Mouse (Mus musculus) adrenal gland, postnatal 10 days (tissue): ENCODE data around the gene Ubald2. TPM values are rescaled to one million over a fixed set of nuclear protein-coding genes. Genes with fewer than 3 reads are reported as not detected.
"Not testable (repeated sequence)": the region's sequence is repeated elsewhere in the genome, so short reads cannot be mapped to it uniquely, and the experiment has no call there.

ENCODE experiments used
- DNase-seq: peaks from one replicate; pipeline ENCODE4 v3.0.0; 2021; ENCODE audit warnings: mixed read lengths
- total RNA-seq, 2 experiments: library from RNA; stranded (reverse); gene quantifications; 2 replicates each; pipeline ENCODE4 v1.2.3; 2021

Gene Ubald2
- total RNA-seq, 2 experiments from 2014 or later = 47.9 to 51.1 TPM

DNA sequence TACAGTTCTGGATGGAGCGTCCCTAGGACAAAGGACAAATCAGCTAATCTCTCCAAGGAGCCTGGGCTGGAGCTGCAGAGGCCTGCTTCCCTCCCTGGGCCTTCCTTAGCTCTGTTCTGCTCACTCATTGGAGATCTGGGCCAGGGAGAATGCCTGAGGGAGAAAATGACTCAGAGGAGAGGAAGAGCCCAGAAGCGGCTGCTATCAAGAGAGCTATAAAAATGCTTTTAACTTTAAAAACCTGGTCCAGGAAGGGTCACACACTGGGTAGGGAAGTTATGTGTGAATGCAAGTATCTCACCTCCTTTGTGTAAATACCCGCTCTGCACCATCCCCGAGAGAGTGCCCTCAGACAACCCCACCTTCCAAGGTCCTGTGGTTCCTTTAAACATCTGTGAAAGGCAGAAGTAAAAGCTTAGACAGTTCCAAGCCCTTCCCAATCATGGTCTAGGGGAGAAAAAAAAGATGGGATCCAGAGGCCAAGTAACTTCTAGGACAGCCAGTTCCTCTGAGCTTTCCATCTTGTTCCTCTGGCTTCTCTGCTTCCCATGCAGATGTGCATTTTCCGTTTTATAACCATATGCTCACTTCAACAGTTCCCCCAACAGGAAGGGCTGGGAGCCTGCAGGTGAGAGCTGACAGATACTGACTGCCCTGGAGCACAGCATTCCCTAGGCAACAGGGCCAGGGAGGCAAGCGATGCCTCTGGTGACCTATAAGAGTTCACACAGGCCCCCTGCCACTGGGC, 17.5 kb upstream of the Ubald2 start:
- DNase-seq = no peak

DNA sequence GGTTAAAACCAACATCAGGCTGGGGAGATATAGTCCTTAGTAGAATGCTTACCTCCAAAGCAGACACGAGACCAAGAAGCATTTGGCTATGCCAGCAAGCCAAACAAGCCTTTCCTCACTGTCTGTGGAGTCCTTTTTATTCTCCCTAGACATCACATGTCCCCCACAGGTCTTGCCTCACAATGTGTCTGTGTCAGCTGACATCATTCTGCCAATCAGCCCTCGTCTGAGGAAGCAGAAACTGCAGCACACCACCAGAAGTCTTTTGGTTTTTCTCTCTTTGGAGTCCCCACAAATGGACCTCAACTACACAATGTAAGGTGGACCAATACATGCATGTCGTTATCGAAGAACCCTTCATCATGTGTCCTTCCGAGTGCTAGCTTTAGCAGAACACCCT, 16.8 kb upstream of the Ubald2 start:
- no peak for DNase-seq

DNA sequence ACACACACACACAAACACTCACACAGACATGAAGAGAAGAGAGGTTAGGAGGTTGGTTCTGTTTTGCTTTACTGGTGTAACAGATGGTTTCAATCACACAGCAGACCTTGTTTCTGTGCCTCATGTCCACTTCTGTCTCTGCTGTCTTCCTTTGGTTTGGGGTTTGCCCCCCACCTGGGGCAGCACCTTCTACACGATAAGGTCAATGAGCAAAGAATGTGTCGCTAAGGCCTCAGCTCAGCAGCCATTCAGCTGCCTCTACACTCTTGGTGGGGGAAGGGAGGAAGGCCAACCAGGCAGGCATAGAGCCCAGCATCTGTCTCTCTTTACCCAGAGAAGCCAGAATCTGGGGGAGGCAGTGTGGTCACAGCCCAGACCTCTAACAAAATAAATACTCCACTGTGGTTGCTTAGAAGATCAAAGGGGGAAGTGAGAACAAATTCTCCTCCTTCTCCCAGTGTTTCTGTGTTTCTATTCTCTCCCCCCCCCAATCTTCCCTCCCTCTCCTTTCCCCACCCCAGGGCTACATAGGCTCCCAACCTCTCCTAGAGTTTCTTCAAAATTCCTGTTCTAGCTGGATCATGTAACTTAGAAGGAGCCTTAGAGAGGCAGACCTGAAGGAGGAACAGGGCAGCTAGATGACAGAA, 15.6 kb upstream of the Ubald2 start:
- DNase-seq = no peak

DNA sequence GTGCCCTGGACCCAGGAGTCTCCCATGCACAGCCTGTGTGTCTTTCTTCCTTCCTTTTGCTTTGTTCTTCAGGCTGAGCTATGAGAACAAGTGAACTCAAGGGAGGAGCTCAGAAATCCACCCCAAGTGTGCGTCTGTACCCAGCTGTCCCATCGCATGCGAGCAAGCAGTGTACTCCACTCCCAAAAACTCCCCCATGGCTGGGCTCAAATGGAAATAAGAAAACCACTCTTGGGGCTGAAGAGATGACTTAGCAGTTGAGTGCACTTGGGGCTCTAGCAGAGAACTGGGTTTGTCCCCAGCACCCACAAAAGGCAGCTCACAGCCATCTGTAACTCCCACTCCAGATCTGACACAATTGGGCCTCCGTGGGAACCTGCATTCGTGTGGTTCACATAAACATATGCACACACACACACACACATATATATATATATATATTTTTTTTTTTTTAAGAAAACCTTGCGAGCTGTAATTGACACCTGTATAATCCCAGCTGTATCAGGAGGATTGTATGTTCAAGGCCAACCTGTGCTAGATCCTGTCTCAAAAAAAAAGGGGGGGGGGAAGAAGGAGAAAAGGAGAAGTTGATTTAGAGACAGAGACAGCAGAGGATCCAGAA, 14.9 kb upstream of the Ubald2 start:
- no peak for DNase-seq

DNA sequence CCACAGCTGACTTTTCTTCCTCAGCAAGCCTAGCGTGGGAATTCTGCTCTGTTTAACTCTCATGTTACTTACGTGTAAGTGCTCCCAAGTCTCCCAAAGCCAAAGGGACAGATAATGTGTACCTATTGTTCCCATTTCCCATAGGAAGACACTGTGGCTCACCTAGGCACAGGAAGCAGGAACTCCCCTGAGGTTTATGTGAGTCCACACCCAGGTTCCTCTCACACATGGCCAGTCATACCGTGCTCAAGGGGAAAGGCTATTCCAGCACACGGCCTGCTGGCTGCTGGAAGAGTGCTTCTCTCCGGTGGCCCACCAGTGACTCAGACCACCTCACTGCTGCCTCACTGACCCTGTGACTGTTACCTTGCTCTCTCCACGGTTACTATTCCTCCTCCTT, 12.8 kb upstream of the Ubald2 start:
- no peak for DNase-seq

DNA sequence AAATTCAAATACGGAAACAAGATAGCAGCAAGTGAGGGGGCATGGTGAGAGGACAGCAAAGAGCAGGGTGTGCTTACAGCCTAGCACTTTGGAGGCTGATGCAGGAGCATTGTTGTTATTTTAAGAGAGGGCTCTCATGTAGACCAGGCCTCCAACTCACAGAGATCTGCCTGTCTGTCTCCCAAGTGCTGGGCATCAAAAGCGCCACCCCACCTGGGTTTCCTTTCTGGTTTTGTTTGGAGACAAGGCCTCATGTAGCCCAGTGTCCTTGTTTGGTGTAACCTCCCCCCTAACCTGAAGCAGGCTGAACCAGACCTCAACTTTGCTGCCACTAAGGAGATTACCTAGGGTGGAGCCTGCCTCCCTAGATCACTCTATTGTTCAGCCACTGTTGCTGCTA, 11.3 kb upstream of the Ubald2 start:
- no peak for DNase-seq

DNA sequence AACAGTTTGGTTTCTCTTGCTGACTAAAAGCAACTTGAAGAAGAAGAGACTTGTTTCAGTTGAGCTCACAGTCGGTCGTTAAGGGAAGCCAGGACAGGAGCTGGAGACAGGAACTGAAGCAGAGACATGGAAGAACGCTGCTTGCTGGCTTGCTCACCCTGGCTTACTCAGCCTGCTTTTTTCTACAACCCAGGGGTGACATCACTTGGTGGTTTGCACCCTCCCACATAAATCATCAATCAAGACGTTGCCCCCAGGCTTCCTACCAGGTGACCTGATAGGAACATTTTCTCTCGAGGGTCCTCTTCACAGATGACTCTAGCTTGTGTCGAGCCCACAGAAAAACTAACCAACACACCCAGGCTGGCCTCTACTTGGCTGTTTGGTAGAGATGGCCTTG, 10.7 kb upstream of the Ubald2 start:
- DNase-seq = no peak

DNA sequence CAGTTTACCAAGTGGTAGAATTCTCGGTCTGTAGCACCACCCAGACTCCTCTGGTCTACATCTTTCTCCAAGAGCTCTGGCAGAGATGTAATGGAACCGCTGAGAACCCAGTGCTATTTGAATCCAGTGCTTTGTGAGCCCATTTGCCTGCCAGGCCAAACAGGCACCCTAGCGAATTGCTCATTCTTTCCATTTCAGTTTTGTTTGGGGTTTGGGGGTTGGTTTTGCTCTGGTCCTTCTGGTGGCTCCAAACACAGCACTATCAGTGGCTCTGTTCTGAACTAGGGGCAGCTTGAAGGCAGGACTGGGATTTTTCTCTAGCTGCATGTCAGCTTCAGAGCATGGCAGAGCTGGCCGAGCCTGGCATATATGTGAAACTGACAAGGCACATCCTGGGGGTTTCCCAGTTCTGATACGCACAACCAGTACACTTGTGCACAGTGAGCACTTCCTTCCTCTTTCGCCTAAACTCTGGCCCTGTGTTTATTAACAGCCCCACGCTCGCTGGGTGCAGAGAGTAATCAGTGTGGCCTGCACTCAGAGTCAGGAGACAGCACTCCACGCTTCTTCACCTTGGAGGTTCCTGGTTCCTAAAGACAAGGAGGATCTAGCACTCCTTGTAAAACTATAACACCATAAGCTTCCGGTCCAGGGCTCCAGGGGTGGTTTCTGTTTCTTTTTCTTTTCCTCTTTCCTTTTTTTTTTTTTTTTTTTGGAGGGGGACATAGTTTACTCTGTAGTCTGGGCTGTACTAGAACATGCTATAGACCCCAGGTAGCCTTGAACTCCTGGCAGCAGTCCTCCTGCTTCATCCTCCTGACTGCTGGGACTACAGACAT, 9.9 kb upstream of the Ubald2 start:
- DNase-seq = no peak

DNA sequence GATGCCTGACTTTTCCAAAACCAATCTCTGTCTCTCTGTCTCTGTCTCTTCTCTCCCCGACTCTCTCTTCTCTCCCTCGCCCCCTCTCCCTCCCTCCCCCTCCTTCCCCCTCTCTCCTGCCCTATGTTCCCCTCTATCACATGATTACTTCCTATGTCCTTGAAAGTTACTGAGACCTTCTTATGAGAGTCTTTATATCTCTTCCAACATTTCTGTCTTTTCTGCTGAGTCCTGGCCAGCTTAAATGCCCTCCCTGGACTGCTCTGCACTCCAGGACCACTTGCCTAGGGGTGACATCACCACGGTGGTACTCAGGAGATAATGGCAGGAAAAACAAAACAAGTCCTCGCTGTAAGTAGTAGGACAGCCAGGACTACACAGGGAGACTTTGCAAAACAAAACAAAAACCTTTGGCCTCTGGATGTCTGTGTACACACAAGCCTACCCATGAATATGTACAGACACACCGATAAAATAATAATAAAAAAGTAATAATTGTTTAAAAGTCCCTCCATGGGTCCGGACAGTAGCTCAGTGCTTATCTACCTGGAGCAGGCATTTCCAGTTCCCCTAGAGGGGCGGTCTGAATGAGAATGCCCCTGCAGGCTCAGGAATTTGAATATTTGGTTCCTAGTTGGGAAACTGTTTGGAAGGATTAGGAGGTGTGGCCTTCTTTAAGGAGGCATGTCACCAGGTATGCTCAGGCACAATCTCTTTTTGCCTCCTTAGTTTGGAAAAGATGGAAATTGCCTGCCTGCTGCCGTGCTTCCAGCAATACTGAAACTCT, 9.1 kb upstream of the Ubald2 start:
- DNase-seq = no peak

DNA sequence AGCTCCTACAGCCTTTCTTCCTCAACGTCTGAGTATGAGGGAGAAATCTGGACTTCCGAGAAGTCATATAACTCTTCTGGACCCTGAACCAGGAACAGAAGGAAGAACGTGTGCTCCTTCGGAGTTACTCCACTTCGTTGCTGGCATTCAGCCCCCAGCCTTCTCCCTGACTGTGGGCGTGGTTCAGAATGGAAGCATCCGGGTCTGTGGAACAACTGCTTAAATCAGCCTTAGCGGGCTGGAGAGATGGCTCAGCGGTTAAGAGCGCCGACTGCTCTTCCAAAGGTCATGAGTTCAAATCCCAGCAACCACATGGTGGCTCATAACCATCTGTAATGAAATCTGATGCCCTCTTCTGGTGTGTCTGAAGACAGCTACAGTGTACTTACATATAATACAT, 7.6 kb upstream of the Ubald2 start:
- DNase-seq = not testable (repeated sequence)

DNA sequence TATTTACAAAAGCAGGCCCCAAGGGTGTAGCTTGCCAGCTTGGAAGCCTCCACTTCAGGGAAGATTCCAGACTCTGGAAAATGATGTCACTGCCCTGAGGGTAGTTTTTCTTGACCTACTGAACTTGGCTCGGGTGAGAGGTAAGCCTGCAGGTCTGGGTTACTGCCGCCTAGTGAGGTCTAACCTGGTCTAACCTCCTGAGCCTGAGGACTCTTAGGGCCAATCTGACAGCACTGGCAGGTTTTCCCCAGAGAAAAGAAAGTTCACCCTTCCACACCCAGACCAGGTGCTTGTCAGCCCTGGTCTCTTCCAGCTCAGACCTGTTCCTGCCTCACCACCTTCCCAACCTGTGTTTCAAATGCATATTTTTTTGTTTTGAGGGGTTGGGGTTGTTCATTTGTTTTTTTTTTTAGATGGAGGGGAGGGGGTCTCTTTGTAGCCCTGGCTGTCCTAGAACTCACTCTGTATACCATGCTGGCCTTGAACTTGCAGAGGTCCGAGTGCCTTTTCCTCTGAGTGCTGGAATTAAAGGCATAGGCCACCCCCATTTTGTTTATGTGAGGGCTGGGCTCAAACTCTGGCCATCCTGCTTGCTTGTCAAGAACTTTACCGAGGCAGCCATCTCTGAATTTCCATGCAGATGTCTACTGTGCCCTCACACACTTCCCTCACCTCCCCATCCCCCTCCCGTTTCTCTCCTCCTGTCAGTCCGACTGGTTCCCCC, 6.9 kb upstream of the Ubald2 start:
- DNase-seq = no peak

DNA sequence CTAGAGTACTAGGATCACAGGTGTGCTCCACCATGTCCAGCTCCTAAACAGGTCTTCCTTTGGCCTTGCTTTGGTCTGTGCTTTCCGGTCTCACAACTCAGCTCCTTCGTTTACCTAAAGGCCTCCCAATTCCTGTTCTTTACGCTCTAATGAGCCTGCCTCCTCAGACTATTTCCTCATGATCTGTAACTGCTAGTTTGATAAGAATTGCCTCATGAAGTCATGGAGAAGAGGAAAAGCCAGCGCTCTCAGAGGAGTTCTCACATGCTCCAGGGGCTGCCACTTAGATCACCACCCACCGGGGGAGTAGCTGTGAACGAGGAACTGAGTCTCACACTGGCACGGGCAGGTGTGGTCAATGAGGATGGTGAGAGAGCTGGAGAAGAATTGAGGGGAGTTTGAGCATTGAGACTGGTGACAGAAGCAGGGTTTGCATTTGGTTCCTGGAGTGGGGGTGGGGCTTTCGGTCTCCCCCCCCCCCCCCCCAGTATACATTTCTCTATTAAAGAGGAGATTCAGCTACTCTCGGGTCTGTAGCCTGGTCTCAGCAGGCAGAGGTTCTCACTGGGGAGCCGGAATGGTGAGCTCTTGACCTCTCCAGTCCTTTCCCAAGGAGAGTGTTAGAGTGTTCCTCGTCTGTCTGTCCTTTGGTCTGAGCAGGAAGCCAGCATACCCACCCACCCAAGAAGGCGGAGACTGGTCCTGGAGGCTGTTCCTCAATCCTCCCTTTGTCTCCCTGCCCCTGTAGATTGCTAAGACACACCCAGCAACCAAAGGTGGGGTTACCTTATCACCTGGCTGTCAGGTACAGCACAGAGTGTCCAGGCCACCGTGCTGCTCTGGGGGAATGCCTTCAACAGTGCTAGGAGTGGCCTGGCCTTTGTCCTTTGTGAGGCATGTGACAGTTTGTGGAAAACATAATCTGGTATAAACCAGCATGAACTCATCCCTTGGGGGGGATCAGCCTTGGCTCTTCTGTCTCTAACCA, 4.7 kb upstream of the Ubald2 start:
- DNase-seq = no peak

DNA sequence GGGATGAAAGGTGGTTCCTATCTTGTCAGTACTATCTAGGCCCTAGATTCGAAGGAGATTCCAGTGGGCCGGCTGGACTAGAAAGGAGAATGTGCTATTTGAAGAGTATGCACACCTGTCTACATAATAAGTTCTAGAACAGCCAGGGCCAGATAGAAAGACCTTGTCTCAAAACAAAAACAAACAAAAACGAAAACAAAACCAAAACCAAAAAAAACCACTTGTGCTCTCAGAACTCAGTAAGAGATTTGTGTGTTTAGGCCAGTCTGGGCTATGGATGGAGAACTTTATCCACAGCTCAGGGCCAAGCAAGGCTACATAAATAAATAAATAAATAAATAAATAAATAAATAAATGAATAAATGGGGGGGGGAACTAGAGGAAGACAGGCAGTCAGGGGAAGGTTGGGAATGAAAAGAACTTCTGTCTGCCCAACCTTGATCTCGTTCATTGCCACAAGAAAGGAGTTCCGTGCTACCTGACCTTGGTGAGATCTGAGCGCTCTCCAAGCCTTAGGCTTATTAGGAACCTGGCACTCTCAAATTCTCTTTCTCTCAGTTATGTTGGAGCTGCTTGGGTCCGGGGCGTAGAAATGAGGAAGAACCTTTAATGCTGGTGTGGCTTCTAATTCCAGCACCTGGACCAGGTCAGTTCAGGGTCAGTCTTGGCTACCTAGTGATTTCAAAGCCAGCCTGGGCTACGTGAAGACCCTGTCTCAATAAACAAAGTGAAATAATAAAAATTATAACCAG, 3.9 kb upstream of the Ubald2 start:
- no peak for DNase-seq

DNA sequence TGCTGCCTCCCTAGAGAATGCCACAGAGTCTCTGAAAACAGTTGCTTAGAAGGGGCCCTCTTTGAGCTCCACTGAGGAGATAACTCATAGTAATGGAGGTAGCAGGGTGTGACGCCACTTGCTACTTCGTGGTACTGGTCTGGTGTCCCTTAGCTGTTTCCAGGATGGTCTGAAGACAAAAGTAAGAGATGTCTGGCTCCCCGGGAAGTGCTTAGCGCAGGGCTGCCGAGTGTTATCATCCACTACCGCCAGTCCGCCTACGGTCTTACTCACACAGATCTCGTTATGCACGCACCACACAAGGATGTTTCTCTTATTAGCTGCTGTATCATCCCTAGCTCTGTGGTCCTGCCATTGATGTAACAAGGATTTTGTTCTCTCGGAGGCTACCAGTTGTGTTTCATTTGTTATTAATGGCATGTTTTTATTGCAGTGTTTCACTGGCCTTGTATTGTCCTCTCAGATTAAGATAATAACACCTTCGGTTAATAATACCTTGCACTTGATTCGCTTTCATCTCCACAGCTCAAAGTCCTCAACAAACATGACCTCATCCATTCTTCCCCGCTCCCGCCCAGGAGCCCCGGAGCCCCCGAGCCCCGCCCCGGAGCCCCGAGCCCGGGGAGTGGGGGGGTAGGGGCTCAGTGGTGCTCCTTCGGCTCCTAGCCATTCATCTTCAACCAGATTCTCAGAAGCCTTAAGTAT, 3.0 kb upstream of the Ubald2 start:
- DNase-seq = no peak

DNA sequence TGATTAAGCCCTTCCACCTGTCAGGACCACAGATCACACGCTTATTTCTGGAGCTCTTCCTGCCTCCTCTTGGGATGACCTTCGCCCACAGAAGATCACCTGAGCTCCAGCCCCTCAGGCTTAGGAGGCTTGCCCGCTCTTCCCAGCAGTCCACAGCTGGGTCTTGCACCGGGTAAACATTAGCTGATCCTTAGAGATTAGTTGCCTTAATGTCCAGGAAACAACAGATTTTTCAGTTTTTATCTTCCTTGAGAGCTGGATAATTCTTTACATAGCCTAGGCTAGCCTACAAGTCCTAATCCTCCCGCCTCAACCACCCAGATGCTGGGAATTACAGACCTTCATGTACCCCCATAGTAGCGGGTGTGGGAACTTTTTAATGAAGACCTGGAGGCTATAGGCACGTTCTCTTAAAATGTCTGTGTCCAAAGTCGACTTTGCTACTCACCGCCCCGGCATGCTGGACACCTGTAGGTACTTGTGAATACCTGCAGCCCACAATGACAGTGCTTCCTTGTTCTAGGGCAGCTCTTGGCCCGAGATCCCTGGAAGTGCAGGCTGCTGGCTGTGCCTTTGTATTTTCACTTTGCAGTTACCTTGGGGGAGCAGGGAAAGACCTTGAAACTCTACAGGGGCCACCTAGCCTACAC, 2.3 kb upstream of the Ubald2 start:
- no peak for DNase-seq

DNA sequence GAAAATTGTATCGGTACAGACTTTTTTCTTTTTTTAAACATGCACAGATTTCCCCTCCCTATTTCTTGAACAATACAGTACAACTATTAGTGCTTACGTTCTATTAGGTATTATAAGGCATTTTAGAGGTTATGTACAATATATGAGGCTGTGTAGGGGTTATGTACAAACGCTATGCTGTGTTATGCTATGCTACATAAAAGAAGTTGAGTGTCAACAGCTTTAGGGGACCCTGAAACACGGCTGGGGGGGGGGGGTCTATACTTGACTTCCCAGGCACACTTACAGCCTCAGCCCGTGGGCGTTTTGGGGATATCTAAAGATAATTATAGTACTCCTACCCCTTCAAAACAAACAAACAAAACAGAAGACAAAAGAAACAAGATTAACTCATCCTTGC, 1.8 kb upstream of the Ubald2 start:
- no peak for DNase-seq

DNA sequence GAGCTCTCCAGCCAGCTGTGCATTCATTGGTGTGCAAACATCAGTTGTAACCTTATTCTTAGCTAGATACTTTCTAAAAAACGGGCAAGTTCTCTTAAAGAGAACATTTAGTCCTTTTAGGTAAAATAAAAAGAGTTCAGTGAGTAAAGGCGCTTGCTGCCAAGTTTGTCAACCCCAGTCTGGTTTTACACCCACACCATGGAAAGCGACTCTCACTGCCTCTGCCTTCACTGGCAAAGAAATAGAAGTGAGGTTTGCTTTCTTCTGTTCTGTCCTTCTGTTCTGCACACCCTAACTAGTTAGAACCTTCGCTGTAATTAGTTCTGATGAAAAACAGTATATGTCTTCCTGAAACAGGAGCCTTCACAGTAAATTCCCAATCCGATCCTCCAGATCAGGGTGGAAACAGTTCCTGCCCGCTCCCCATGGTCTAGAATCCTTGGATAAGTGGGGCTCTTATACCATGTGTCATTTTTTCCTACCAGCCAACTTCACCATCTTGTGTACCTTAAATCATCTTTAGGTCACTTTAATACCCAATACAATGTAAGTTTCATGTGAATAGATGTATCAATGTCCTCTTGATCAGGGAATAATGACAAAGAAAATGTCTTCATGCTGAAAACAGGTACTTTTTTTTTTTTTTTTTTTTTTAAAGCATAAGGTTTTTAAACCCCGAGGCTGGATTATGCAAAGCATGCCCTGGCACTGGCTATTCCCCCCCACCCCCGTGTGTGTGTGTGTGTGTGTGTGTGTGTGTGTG, 1.1 kb upstream of the Ubald2 start:
- DNase-seq = no peak
